Mouse (Mus musculus) ovary, postnatal 36 days (tissue): Measurements from ENCODE around the gene Tchp.

Experiments
- DNase-seq: peaks from one replicate; pipeline ENCODE4 v3.0.0; 2022; ENCODE audit warnings: low spot score, mixed read lengths

The Tchp gene

DNA sequence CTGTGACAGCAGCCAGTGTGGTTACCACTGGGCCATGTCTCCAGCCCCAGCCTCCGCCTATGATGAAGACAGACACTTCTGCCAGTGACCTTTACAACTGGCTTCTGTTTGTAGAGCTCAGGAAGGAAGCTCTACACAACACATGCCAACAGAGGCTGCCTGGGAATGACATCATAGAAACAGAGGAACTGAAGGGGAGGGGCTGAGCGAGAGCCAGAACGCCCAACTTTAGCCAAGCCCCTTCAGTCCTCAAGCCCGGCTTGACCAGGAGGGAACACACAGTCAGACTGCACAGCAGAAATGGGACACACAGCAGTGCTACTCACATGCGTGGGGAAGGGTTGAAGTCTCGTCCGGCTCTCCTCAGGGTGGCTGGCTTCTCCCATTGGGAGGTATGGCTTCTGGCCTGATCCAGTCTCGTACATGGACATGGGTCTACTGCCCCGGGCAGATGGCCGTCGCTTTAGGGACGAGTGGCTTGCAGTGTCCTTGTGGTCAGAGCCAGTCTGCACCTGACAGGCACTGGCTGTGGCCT, 31.2 kb downstream of the Tchp start:
- DNase-seq, result no peak

DNA sequence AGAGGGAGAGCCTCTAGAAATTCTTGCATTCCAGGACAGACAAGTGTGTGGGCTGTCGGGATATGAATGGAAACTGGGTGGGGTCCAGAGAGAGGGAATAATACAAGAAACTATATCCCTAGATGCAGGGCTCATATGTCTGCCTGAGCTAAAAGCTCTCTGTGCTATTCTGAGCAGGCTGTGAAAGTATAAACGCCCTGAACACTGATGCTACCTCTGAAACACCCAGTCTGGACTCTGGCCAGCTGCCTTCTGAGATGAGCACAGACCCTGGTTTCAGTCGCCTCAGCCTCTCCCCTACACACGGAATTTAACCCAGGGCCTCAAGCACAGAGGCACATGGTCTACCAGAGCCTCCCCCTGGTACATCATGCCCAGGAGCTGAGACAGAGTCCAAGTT, 33.0 kb downstream of the Tchp start:
- no peak for DNase-seq

DNA sequence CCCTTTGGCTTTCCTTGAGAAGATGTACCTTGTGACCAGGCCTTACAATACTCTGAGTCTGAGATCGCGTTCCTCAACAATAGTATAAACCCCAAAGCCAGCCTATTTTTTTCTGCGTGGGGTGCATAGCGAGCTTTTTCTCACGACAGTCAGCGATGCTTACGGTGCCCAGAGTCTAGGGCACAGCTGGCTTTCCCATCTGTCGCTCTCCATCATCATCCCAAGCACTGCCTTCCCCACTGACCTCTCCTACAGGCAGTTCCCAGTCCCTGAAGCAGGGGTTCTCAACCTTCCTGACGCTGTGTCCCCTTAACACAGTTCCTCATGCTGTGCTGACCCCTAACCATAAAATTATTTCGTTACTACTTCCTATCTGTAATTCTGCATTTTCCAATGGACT, 35.0 kb downstream of the Tchp start:
- no peak for DNase-seq

DNA sequence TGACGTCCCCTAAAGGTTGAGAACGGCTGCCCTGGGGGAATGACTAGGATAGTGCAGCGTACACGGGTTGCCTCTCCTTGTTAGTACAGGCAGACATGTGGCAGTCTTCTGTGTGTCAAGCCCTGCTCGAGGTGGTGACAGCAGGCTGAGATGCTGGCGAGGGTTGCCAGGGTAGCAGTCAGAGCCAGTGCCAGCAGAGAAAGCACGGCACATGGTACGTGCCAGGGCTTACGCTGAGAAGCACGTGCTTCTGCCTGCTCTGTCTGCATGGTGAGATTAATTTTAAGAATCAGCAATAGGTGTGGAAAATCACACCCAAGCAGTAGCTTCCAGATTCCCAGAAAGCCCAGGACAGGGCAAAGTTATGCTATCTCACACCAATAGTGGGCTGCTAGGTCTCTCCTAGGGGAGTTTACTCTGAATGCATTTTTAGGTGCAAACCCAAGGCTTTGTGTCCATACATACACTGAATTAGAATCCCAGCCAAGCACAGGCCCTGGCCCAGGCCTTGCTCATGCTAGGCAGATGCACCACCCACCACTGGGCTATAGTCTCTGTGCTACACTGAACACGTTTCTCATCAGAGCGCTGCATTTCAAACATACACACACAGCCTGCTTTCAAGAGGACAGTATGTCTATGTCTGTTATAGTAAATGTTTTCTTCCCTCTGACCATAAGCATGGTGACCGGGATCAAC, 35.6 kb downstream of the Tchp start:
- no peak for DNase-seq

DNA sequence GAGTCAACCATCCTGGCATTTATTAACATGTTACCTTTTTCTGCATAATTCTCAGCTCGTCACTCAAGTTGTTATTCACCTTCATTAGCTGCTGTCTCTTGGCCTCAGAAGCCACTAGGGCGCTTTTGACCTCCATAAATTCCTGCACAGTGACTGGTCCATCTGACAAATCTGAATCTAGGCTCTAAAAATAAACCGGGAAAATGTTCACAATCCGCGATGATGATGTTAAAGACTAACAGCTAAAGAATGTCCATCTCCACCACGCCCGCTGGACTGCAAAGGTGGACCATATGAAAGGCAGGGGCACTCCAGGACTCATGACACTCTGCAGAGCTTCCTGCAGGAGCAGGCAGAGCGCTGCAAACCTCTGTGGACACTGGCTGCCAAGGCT, 36.1 kb downstream of the Tchp start:
- DNase-seq, result no peak

DNA sequence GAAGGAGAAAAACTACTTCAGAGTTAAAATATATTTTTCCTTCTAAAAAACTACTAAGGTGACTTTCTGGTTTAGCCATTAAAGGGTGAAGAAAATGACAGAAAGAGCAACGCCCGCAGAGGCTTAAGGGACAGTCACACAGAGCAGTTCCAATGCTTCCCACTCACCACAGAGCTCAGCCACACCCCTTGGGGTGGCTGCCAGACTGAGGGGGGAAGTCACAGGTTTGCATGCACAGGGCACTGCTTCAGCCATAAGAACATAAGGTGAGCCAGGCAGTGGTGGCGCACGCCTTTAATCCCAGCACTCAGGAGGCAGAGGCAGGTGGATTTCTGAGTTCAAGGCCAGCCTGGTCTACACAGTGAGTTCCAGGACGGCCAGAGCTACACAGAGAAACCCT, 38.0 kb downstream of the Tchp start:
- DNase-seq, result no peak

DNA sequence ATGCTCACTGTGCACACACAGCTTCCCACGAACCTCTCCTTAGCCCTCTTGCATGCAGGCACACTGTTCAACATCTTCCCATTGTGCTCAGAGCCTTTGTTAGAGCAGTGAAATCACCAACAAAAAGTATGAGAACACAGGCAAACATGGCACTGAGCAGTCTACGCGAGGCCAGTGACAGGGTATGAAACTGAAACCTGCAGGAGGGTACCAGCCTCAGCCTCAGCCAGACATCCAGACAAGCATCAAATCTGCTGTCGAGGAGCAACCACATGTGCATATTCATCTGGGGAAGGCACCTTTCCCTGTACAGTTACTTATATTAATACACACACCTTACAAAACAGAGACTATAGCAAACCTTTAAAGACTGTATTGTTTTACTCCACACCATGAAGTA, 39.3 kb downstream of the Tchp start:
- no peak for DNase-seq

DNA sequence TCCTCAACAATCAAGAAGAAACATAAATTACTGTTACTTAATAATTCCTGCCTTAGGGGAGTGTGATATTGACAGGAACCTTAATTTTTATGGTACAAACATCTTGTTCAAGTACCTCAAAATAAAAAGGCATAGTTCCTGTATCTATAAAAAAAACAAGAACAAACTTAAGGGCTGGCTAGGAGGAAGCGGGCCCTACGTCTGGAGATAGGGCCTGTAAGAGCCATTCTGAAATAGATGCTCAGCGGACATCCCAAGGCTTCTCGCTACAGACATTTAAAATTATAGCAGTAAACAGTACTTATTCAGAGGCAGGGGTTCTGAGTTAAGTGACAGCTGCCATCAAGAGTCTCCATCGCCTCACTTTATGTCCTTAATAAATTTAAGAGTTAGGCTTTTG, 40.0 kb downstream of the Tchp start:
- DNase-seq, result no peak

DNA sequence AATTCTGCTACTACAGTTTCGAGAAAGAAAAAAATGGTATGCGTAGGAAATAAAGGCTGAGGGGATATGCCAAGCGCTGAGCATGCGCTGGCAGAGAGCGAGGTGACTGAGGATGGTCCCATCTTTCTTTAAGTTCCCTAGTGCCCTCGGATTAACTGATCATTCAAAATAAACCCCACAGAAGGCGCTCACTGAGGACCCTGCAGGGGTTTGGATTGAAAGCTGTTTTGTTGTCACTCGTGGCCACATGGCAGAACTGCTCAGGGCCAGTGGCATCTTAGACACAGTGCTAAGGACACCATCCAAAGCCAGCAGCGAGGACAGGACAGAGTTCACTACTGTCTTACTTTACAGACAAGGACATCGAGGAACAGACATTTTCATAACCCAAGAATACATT, 42.8 kb downstream of the Tchp start:
- no peak for DNase-seq

DNA sequence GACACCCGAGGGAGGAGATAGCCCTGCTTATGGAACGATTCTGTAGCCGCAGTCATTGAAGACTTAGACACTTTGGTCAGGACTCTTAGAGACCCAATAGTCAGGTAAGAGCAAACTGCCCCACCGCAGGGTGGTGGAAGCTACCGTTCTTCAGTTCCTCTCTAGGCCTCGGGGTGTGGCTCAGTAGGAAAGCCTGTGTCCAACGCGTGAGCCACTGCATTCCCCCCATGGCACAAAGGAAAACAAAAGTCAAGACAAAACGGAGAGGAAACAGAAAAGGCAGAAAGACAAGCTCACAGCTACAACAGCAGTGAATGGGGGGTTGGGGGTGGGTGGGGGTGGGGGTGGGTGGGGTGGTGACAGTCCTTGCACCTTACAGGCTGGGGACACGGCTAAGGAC, 44.8 kb downstream of the Tchp start:
- no peak for DNase-seq

DNA sequence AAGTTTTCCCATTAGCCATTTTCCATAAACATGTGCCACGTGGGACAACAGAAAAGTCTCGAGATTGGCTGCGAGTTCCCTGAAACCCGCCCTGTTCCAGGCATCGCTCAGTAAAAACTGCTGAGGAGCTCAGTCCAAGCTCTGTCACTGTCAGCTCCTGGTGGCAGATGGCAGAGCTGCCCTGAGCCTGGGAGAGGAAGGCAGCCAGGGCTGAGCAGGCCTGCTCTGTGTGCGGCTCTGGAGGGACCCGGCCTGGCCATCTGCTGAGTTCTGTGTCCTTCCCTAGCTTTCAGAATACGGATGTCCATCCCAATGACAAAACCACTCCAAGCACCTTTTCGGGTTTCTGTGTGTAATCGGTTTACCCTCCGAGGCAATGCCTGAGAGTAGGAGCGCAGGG, 45.8 kb downstream of the Tchp start:
- no peak for DNase-seq

DNA sequence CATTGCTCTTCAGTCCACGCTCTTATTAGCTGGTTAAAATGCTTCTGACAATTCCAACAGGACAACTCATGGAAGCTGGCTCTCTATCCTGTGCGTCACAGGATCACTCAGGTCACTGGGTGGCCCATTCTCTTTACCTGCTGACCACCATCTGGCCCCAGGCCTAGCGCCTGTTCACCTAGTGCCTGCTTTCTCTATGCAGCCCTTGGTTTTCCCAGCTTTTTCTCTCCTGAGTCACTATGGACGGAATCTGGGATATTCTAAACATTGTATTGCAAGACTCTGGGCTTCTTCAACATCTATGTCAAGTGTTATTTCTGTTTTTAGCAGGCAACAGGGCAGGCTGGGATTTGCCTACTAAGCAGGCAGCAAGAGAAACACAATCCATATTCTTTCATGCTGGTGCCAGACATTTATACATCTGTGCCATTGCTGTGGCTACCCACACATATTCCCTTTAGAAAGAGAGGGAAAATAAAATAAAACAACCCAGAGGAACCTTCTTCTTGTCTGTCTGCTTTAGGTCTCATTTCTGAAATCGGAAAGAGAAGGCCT, 52.1 kb downstream of the Tchp start:
- DNase-seq, result no peak

DNA sequence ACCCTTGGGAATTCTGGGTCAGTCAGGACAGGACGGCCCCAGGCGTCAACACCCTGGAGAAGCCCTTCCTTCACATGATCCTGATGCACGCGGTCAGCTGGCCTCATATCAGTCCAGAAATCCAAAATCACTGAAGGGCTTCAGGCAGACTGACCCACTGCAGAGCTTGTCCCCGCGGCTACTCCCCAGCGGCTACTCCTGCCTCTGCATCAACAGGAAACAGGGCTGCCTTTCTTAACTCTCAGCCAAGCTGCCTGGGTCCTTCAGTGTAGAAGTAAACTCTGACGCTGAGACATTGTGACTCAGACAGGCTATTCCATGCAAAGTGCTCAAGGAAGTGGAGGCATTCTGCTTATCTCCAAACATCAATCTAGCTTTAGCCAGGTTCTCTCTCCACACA, 54.4 kb downstream of the Tchp start:
- DNase-seq, result no peak

DNA sequence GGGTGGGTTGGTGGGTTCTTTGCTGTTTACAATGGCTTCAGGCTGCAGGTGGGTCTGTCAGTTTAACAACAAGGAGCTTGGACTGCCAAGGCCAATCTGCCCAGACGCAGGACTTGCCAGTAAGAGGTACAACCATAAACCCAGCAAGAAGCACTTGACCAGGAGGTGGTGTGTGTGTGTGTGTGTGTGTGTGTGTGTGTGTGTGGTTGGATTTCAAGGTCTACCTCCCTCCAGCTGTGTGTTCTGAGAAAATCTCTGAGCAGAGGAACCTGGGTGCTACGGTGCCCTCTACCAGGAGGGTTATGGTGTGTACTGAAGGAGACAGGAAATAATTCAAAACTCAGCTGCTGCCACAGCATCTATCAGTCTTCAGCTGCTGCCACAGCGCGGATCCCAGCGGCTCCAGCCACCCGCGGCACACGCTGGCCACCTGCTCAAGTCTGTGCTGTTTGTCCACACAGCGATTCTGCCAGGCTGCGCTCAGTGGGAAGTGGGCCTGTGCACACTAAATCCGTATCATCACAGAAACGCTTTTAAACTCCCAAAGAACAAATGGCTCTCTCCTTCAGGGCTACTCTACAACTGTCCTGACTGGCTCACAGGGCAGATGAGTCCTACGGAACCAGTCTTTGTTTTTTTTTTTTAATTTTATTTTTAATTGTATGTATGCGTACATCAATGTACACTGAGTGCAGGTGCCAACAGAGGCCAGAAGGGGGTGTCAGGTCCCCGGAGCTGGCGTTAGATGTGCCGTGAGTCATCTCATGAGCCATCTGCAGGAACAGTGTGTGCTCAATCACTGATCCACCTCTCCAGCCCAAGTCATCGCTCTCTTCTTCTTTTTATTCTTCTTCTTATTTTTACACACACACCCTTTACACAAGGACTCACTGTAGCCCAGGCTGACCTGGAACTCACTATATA, 57.5 kb downstream of the Tchp start:
- DNase-seq, result no peak

DNA sequence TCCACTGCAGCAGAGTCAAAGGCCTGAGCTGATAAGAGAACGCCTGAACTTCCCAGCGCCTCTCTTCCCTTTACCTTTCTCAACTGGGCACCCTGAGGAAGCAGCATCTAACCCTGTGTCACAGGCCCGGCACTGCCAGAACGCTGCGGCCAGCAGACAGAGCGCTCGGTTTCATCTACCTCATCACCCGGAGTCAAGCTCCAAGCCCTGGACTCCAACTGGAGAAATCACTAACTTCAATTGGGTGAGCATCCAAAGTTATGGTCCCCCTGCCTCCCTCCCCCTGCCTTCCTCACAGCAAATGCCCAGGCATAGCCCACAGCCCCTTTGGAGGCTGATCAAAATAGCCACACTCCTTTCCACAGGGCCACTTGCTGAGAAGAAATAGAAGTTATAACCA, 59.1 kb downstream of the Tchp start:
- no peak for DNase-seq

DNA sequence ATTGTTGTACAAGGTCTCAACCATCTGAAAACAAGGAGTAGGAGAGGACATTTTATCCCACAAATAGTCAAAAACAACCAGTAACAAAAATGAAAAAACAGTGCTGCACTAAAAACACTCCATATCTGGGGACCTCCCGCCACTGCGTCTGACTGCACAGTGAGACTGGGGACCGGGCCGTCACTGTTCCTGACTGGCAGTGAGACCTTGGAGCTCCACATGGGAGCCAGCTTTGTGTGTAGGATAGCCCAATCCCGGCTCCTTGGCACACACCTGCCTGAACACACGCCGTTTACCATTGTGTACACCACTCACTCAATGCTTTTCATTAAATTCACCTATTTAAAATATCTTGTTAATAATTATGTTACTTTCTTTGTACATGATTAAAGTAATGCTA, 59.6 kb downstream of the Tchp start:
- DNase-seq, result no peak

DNA sequence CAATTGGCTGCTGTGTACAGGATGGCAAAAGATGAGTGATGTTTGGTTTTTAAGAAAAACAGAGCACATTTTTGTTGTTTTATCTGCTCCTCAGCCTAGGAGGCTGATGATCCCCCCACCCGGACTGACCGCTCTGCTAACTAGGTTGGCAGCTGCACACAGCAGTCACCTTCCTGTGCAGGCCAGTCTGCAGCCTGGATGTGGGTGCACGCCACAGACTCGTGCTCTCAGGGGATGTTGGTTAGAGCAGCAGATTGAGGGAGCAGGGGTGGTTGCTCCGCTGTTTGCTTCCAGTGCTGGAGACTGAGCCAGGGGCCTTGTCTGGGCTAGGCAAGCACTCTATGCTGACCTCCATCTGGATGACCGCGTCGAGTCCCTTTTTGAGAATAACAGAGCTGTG, 62.2 kb downstream of the Tchp start:
- DNase-seq, result no peak

DNA sequence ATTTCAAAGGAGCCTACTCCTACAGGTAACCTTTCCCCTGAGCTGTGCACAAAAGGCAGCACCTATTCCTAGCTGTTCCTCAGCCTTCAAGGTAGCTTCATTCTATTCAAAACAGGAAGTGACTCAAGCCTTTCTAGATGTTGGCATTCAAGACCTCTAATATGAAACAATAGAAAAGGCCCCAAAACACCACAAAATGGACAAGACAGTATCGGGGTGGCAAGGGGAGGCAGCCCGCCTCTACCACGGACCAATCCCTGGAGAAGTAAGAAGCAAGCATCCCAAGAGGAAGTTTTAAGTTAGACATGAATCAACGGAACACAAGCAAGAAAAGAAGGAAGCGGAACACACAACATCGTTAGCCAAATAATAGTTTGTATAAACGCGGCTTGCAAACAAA, 64.2 kb downstream of the Tchp start:
- no peak for DNase-seq
